Mouse (Mus musculus): ENCODE data around the gene Ush2a.

DNA sequence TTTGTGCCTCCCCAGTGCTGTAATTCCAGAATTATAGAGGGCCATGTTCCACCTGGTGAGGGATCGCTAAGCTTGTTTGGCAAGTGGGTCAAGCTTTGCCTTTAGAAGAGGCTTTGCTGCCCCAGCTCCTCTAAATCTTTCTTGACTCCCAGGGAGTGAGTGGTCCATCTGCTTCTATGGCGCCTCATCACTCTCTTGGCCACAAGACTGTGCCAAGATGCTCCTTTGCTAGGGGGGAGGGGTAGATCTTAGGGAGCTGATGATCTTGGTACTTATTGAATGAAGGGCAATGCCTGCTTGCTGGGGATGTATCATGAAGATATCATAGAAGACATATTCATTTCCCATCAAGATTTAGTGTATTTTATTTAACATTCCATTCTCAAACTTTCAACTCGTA lies 279.7 kb downstream of the Ush2a start:
- no peak for TF ChIP-seq CTCF (IDR thresholded peaks at IDR 0.05; ENCODE audit: control insufficient read depth, insufficient read depth, insufficient replicate concordance, low read depth, low read length)
- TF ChIP-seq POLR2A (IDR thresholded peaks at IDR 0.05; ENCODE audit: control insufficient read depth, low read depth, low read length) = no peak
